Mouse (Mus musculus) ES-E14 (cell line): Measurements from ENCODE around the gene Rabep2. TPM values are rescaled to one million over a fixed set of nuclear protein-coding genes. Genes with fewer than 3 reads are reported as not detected.

Experiments used
- DNase-seq: peaks from one replicate; pipeline ENCODE4 v3.0.0-alpha.2; 2013; ENCODE audit warnings: low read depth, low spot score
- H3K27ac ChIP-seq: 2 replicates; pipeline ENCODE4 v1.5.1; 2012; ENCODE audit warnings: low read depth, mild to moderate bottlenecking, low read length, moderate library complexity, mixed read lengths; ENCODE audit not compliant: poor library complexity, insufficient read depth, severe bottlenecking
- H3K36me3 ChIP-seq: 2 replicates; pipeline ENCODE4 v1.6.1; 2012; ENCODE audit warnings: mild to moderate bottlenecking, low read length, moderate library complexity, mixed read lengths; ENCODE audit not compliant: control insufficient read depth, poor library complexity, insufficient read depth, severe bottlenecking
- H3K4me1 ChIP-seq, 2 experiments: fragments of 150-350 bp in 1 of 2; sonication (generic) in 1 of 2; 2 replicates each; pipeline ENCODE4 v1.6.1; 2012; ENCODE audit warnings: low read length in 2 of 2, mild to moderate bottlenecking in 1 of 2, mixed read lengths in 1 of 2; ENCODE audit not compliant: control insufficient read depth in 2 of 2, insufficient read depth in 2 of 2, poor library complexity in 1 of 2
- H3K4me3 ChIP-seq, 2 experiments: fragments of 150-350 bp in 1 of 2; sonication (generic) in 1 of 2; 2 replicates each; pipeline ENCODE4 v1.5.1; 2012; ENCODE audit warnings: low read length in 2 of 2, low read depth in 1 of 2, mild to moderate bottlenecking in 1 of 2, mixed read lengths in 1 of 2; ENCODE audit not compliant: insufficient read depth in 1 of 2, poor library complexity in 1 of 2, severe bottlenecking in 1 of 2
- H3K9ac ChIP-seq: 2 replicates; pipeline ENCODE4 v1.6.1; 2012; ENCODE audit warnings: low read depth, mild to moderate bottlenecking, low read length, mixed read lengths; ENCODE audit not compliant: poor library complexity, insufficient read depth, severe bottlenecking
- H3K9me3 ChIP-seq: fragments of 150-350 bp; sonication (generic); 2 replicates; pipeline ENCODE4 v1.6.1; 2012; ENCODE audit warnings: low read depth, mild to moderate bottlenecking, low read length; ENCODE audit not compliant: control insufficient read depth, insufficient read depth
- CHD2 ChIP-seq: IDR thresholded peaks from 2 replicates; pipeline ENCODE4 v1.6.1; 2014; ENCODE audit warnings: mild to moderate bottlenecking, low read depth, low read length, inconsistent platforms
- HCFC1 ChIP-seq: IDR thresholded peaks from 2 replicates; pipeline ENCODE4 v1.6.1; 2012; ENCODE audit warnings: low read length, inconsistent platforms, borderline replicate concordance; ENCODE audit not compliant: insufficient read depth
- MAFK ChIP-seq: IDR thresholded peaks from 2 replicates; pipeline ENCODE4 v1.6.1; 2014; ENCODE audit warnings: mild to moderate bottlenecking, low read depth, low read length, inconsistent platforms; ENCODE audit not compliant: insufficient read depth
- ZC3H11A ChIP-seq: IDR thresholded peaks from 2 replicates; pipeline ENCODE4 v1.6.1; 2012; ENCODE audit warnings: low read depth, mild to moderate bottlenecking, inconsistent platforms, low read length, borderline replicate concordance
- ZNF384 ChIP-seq: IDR thresholded peaks from 2 replicates; pipeline ENCODE4 v1.6.1; 2012; ENCODE audit warnings: low read depth, low read length, inconsistent platforms
- in situ Hi-C, 2 experiments: fragments of 600-800 bp; cut with MboI; formaldehyde crosslinking; loops; one replicate each; pipeline ENCODE4 v1.15.1; 2025; ENCODE audit warnings: low sequenced_read_pairs in 2 of 2, inconsistent platforms in 1 of 2; ENCODE audit not compliant: unreplicated experiment in 2 of 2
- total RNA-seq: library from RNA; depleted of rRNA; stranded (reverse); fragments of 300-350 nt; gene quantifications from 2 replicates; pipeline ENCODE4 v1.2.3, GENCODE M21; 2012

Rabep2 gene
- total RNA-seq, 1 experiment, result 22.1 TPM

DNA sequence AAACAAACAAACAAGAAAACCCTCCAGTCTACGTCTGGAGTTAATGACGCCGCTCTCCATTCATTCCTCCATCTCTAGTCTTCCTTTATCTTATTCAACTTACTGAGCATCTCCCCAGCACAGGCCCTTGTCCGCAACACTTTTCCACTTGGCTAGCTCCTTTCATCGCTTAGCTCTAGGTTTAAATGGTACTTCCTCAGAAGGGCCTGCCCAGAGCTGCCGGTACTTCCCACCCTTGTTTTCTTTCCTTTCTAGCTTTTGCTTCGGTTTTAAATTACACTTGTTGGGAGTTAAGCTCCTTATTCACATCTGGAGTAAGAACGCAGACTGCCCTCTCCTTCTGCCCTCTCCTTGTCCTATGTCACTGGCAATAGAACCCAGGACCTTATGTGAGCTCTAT is 11.5 kb upstream of the Rabep2 start:
- H3K36me3 ChIP-seq, result no peaks in the 10 kb centered on the region
- no peak overlapping the region for H3K4me3 ChIP-seq
- in situ Hi-C loops, result no loop called here
- TF ChIP-seq HCFC1 (no peak), ZC3H11A (no peak), ZNF384 (no peak), MAFK (no peak), CHD2 (no peak)
- H3K9me3 ChIP-seq, result no peaks in the 10 kb centered on the region
- DNase-seq, result no peak
- no peak overlapping the region for H3K27ac ChIP-seq
- H3K9ac ChIP-seq, result no peak overlapping the region
- peaks cover 0 to 2% of the 10 kb centered on the region in 2 experiments; a peak in 1 of 4 replicates for H3K4me1 ChIP-seq

GRCm38 (mm10) chr7:126417606-126418005 is 11.0 kb upstream of the Rabep2 start:
- DNase-seq, result no peak
- H3K27ac ChIP-seq, result no peak overlapping the region
- no peaks in the 10 kb centered on the region for H3K36me3 ChIP-seq
- in situ Hi-C loops, result no loop called here
- TF ChIP-seq HCFC1 (no peak), MAFK (no peak), ZNF384 (no peak), ZC3H11A (no peak), CHD2 (no peak)
- H3K4me1 ChIP-seq, result peaks cover 0 to 2% of the 10 kb centered on the region in 2 experiments; a peak in 1 of 4 replicates
- no peak overlapping the region for H3K9ac ChIP-seq
- H3K9me3 ChIP-seq, result no peaks in the 10 kb centered on the region
- H3K4me3 ChIP-seq, result no peak overlapping the region

GRCm38 (mm10) chr7:126418496-126418895 is 10.1 kb upstream of the Rabep2 start:
- Histone ChIP-seq H3K36me3 (no peaks in the 10 kb centered on the region), H3K4me3 (no peak overlapping the region), H3K9ac (no peak overlapping the region), H3K4me1 (peaks cover 0 to 2% of the 10 kb centered on the region in 2 experiments; a peak in 1 of 4 replicates), H3K9me3 (no peaks in the 10 kb centered on the region), H3K27ac (no peak overlapping the region)
- in situ Hi-C loops, result no loop called here
- no peak for DNase-seq
- TF ChIP-seq ZNF384 (no peak), MAFK (no peak), HCFC1 (no peak), ZC3H11A (no peak), CHD2 (no peak)

DNA sequence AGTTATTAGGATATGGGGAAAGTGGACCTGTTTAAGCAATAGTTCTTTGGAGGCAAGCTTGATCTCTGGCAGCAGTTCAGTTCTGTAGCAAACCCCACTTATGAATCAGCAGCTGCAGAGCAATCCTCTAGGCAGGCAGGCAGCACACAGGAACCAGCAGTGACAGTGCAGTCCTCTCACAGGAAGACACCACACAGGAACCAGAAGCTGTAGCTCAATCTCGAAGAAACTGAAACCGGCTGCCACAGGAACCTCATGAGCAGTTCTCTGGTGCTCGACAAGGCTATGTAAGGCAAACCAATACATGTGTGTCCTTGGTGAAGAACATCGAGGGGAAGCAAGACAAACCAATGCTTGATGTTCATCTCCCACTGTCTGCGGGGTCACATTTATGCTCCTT is 6.8 kb upstream of the Rabep2 start:
- Histone ChIP-seq H3K4me3 (no peak overlapping the region), H3K27ac (no peak overlapping the region), H3K36me3 (no peaks in the 10 kb centered on the region), H3K4me1 (no peaks in the 10 kb centered on the region), H3K9me3 (no peaks in the 10 kb centered on the region), H3K9ac (no peak overlapping the region)
- in situ Hi-C loops, result no loop called here
- TF ChIP-seq MAFK (no peak), ZNF384 (no peak), ZC3H11A (no peak), CHD2 (no peak), HCFC1 (no peak)
- DNase-seq, result no peak

- TF ChIP-seq ZNF384 (no peak), MAFK (no peak), HCFC1 (no peak), ZC3H11A (no peak), CHD2 (no peak)
- Histone ChIP-seq H3K36me3 (no peaks in the 10 kb centered on the region), H3K9me3 (no peaks in the 10 kb centered on the region), H3K9ac (no peak overlapping the region), H3K4me3 (no peak overlapping the region), H3K27ac (no peak overlapping the region), H3K4me1 (peaks cover 2 to 8% of the 10 kb centered on the region in 2 experiments; a peak in 1 of 4 replicates)
- DNase-seq, result no peak
- in situ Hi-C loops, result no loop called here
Observed at GRCm38 (mm10) chr7:126424161-126424560, 4.4 kb upstream of the Rabep2 start.
